Mouse (Mus musculus) forelimb bud, embryonic 11.5 days (tissue): ENCODE results near the gene Lrrc8e.

ENCODE experiments used
- DNase-seq: peaks from one replicate; pipeline ENCODE4 v3.0.0-alpha.2; 2012; ENCODE audit warnings: low read depth, low spot score

Lrrc8e gene

GRCm38 (mm10) chr8:4256911-4257310 is 30.3 kb downstream of the Lrrc8e start:
- DNase-seq, result no peak

GRCm38 (mm10) chr8:4257350-4257749 is 30.7 kb downstream of the Lrrc8e start:
- DNase-seq, result no peak

DNA sequence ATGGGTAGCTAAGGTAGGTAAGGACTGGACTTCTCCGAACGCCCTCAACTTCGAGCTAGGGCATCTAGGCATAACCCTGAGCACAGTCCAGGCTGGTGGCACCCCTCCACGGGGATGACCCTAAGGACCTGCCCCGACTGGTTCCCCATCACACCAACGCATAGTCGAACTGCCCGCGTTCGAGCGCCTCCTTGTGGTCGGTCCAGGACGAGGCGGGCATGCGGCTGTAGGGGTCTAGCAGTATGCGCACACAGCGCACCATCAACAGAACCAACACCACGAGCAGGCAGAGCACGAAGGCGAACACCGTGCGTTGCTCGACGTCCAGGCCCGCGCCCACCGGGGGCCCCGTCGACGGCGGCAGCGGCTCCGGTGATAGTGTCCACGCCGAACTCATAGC is 31.6 kb downstream of the Lrrc8e start:
- DNase-seq, result peak; percentile 86

DNA sequence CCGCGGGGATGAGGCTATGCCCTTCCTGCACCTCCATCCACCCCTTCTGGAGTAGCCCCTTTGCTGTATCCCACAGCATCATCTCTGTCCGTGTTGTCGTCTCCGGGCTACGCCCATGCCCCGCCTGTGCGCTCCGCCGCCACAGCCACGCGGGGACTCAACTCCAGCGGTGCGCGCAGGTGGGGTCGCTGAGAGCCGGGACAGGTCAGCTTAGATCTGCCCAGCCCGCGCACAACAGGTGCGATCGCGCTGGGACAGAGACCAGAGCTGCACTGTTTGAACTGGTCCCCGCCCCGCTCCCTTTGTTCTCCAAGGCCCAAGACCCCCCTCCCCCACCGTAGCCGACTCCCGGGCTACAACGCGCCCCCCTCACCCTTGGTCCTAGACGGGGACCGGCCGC is 32.1 kb downstream of the Lrrc8e start:
- DNase-seq, result peak; percentile 64

GRCm38 (mm10) chr8:4259125-4259804 is 32.6 kb downstream of the Lrrc8e start, which contains the start of gene Ctxn1:
TSS of gene Ctxn1 (minus strand) at chr8:4259274.
- DNase-seq, result peak; percentile 91

DNA sequence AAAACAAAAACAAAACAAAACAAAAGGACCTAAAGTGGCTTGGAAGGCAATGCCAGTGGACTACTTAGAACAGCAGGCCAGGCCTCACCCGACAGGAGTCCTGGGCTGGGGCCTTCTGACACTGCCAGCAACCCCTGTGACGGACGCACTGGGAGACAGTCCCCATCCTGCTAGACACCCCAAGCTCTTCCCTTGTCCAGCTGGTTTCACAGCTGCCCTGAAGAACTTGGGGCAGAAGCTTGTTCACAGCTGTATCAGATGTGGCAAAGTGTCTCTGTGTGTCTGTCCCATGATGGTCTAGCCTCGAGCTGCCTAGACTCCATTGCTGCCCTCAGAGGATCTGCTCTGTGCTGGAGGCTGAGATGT is 33.2 kb downstream of the Lrrc8e start:
- DNase-seq, result no peak

GRCm38 (mm10) chr8:4263105-4263791 is 36.6 kb downstream of the Lrrc8e start:
- DNase-seq, result no peak

DNA sequence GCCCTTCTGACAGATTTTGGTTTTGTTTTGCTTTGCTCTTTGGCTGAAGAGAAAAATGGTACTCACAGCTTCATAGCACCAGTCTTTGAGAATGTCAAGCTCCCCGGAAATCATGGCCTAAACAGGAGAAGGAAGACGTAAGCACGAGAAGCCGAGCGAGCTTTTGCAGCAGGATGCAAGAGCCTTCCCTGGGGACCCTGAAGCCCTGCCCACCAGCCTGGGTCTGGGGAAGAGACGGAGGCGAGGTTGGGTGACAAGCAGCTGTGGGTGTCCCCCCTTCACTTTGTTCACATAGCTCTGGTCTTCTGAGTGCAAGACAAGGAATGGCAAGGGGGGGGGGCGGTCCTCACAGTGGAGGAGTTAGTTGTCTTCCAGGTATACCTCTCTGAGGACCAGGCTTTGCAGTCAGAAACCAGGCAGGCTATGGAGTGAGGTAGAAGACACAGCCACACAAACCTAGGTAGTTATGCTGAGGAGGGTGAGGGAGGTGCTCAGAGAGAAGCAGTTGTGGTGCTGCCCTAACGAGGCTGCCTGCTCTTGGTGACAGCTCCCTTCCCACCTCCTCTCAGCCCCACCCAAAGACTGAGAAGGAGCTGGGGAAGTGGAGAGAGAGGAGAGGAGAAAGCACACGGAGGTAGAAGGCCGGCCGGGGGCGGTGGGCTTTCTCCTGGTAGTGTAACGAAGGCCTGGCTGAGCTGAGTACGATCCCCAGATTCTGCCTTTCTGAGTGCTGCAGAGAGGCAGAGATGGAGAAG is 38.7 kb downstream of the Lrrc8e start:
- no peak for DNase-seq

DNA sequence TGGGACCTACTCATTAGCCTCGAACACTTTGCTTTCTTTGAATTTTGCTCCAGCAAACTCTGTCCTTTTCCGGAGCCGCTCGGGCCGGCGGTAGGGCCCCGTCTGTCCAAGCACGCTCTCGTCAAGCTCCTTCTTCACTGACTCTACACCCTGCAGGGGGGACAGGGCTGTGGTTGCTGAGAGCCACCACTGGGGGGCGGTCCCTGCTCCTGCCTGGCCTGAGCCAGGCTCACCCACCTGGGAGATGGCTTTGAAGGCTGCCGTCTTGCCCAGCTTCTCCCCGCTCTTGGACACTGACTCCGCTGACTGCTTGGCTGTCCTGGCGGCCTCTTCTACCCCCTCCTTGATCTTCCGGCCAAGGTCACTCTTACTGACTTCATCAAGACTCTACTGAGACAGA is 41.0 kb downstream of the Lrrc8e start:
- DNase-seq, result no peak

DNA sequence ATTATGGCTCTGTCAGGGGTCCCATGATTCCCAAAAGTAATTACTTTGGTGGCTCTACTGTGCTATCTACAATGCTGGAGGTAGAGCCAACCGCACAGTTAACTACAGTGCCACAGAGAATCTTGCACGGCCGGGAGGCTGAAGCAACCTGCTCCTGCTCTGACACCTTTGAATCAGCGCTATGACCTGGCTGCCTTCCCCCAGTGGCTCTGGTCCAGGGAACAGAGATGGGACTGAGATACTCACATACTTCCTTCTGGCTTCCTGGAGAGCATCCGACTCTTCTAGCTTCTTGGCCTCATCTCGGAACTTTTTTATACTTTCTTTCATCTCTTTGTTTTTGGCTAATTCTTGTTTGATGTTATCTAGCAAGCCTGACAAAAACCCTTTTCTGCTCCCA is 43.0 kb downstream of the Lrrc8e start:
- no peak for DNase-seq

DNA sequence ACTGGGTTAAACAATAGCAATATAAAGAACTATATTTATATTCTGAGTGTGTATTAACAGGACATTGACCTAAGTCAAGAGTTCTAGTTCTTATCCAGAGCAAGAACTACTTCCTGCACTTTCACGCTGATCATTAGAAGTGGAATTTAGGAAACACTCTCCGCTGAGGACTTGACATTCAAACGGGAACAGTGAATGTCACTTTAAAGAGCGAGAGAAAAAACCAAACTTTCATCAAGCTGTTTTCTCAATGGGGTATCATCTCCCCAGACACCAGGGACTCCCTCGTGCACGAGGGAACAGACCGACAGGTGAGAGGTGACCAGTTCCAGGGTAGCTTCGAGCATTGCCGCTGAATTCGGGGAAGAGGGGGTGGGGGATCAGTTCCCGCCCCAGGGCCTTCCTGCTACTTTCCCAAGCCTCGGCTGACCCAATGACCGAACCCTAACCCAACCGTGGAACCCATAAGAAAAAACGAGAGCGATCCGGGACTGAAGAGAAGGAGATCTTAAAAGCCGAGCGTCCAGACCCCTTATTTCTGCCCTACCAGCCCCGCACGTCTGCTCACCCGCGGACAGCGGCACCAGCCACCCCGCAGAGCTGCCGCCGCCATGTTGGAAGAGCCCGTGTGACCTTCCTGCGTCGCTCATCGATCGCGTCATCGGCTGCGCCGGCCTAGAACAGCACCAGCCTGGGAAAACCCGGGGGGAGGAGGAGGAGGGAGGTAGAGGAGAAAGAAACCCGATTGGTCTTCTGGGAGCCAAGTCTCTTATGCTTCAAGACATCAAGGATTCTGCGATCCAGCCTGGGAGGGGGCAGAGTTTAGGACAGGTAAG is 48.9 kb downstream of the Lrrc8e start, which contains the start of gene Timm44:
Timm44 (minus strand) TSS at position 639 of the 836 bp plus-strand sequence.
- peak; percentile 96 for DNase-seq

DNA sequence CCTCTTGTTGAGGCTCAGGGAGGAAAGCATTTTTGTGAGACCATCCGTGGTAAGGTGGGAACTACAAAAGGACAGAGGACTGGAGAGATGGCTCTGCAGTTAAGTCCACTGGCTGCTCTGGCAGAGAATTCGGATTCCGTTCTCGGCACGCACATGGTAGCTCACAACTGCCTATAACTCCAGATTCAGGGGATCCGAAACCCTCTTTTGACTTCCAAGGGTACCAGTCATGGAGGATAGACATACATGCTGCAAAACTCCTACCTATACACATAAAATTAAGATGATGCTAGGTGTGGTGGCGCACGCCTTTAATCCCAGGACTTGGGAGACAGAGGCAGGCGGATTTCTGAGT is 49.5 kb downstream of the Lrrc8e start:
- DNase-seq, result no peak
